Mouse (Mus musculus) lung, adult 2 months (tissue): ENCODE data around the gene Cep295nl.

Source experiments
- CTCF ChIP-seq: fragments of 200-500 bp; IDR thresholded peaks from 2 replicates; pipeline ENCODE4 v1.5.1; 2011; ENCODE audit warnings: mild to moderate bottlenecking, low read length, control low read depth; ENCODE audit not compliant: insufficient read depth
- POLR2A ChIP-seq: fragments of 200-500 bp; IDR thresholded peaks from 2 replicates; pipeline ENCODE4 v1.6.1; 2011; ENCODE audit warnings: low read depth, mild to moderate bottlenecking, control low read depth, low read length, borderline replicate concordance; ENCODE audit errors: extremely low read depth

DNA sequence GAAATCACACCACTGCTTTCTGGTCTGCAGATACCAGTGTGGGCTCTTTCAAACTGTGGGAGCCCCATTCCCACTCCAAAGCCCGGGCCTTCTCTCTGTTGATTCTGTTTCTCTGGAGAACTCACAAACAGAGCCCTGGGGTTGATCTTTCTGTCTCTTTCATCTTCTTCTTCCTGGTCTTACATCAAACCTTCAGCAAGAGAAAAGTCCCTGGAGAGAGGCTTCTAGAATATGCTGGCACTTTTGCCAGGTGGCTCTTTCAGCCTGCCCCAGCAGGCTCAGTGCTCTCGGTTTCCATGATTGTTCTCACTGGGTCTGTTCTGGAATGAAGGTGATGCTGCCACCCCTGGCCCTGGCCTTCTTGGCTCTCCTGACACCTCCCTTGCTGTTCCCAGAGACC is 1.3 kb upstream of the Cep295nl start:
- TF ChIP-seq POLR2A (no peak), CTCF (no peak)
